Mouse (Mus musculus): ENCODE data around the gene Fermt3. TPM values are rescaled to one million over a fixed set of nuclear protein-coding genes. Genes with fewer than 3 reads are reported as not detected.

The Fermt3 gene
- polyA plus RNA-seq, 1 experiment from 2014 or later: 10.4 TPM

DNA sequence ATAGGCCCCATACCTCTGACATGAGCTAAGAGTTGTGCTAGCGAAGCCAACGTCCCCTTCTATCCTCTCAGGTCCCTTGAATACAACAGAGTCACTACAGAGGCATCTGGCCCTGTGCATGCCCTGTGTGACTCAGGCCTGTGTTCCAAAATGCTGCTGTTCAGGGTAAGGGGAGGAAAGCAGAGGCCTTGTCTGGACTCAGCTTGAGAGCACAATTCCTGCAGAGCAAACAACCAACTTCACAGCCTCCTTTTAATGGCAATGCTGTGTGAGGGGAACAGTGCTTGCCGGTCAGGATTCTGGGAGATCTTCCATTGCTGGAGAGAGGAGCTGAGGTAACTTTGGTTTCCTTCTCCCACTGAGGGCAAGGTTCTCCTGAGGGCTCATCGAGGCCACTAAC, 25.0 kb upstream of the Fermt3 start:
- DNase-seq (ENCODE audit: low spot score): no peak
- peaks cover 3% of the 10 kb centered on the region; the same call in 1 of the 2 replicates for H3K4me1 ChIP-seq (ENCODE audit: control insufficient read depth, insufficient read depth, low read length)
- H3K36me3 ChIP-seq (ENCODE audit: control insufficient read depth, insufficient read depth, low read length): no peaks in the 10 kb centered on the region
- no peak overlapping the region for H3K4me3 ChIP-seq (ENCODE audit: low read depth, low read length)
- no peaks in the 10 kb centered on the region for H3K27me3 ChIP-seq (replicated peaks; ENCODE audit: control insufficient read depth, insufficient read depth, low read length)
- 0 out of 2 replicates have a peak overlapping the region, but pooled peaks have one; percentile 31 for H3K9ac ChIP-seq (ENCODE audit: low read depth, low read length)
- WGBS: 53% methylated on average over 4 of the region's 4 CpGs
- no peak for ATAC-seq (ENCODE audit: low read depth)
- H3K9me3 ChIP-seq (ENCODE audit: control insufficient read depth, low read length): no peaks in the 10 kb centered on the region
- H3K27ac ChIP-seq (replicated peaks; ENCODE audit: low read depth, low read length): no peak overlapping the region; the same call in 1 of the 2 replicates
- no peak overlapping the region for H3K4me2 ChIP-seq (ENCODE audit: low read depth, low read length)

DNA sequence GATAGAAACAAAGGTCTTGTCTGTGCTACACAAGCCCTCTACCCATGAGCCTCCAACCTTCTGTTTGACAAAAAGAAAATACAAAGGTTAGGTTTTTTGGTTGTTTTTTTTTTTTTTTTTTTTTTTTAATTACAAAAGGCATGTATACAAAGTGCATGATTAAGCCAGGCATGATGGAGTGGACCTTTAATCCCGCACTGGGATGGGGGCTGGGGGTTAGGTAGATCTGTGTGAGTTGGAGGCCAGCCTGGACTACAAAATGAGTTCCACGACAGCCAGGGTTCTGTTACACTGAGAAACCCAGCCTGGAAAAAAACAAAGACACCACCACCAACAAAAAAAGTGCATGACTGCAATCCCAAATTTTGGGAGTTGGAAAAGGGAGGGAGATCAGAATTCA, 21.9 kb upstream of the Fermt3 start:
- Histone ChIP-seq H3K36me3 (ENCODE audit: control insufficient read depth, insufficient read depth, low read length) (no peaks in the 10 kb centered on the region), H3K27me3 (replicated peaks; ENCODE audit: control insufficient read depth, insufficient read depth, low read length) (no peaks in the 10 kb centered on the region), H3K9ac (ENCODE audit: low read depth, low read length) (no peak overlapping the region), H3K27ac (replicated peaks; ENCODE audit: low read depth, low read length) (peak overlapping the region; percentile 92; the same call in 1 of the 2 replicates), H3K4me3 (ENCODE audit: low read depth, low read length) (no peak overlapping the region), H3K4me2 (ENCODE audit: low read depth, low read length) (peak overlapping the region; percentile 91; the same call in 1 of the 2 replicates), H3K9me3 (ENCODE audit: control insufficient read depth, low read length) (no peaks in the 10 kb centered on the region), H3K4me1 (ENCODE audit: control insufficient read depth, insufficient read depth, low read length) (peaks cover 13% of the 10 kb centered on the region)
- WGBS: 83% methylated on average over 2 of the region's 2 CpGs
- no peak for DNase-seq (ENCODE audit: low spot score)
- no peak for ATAC-seq (ENCODE audit: low read depth)

DNA sequence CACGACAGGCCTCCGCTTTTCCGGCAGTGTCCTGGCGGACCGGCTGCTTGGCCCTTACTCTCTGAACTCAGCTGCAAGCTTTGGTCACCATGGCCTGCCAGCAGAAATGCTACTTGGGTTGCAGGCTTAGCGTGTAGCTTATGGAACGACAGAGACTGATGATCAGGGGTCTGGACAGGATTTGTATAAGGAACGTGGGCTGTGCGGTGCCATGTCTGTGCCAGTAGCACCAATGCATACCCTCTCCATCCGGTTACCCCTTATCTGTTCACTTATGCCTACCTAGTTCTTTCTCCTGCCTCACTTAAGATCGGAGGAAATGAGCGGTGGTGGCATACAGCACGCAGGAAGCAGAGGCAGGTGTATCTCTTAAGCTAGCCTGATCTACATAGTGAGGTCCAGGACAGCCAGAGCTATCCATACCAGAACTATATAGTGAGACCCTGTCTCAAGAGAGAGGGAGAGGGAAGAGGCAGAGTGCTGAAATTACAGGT, 21.4 kb upstream of the Fermt3 start:
- no peak for ATAC-seq (ENCODE audit: low read depth)
- H3K4me2 ChIP-seq (ENCODE audit: low read depth, low read length): peak overlapping the region; percentile 91
- WGBS: 27% methylated on average over 13 of the region's 13 CpGs

DNA sequence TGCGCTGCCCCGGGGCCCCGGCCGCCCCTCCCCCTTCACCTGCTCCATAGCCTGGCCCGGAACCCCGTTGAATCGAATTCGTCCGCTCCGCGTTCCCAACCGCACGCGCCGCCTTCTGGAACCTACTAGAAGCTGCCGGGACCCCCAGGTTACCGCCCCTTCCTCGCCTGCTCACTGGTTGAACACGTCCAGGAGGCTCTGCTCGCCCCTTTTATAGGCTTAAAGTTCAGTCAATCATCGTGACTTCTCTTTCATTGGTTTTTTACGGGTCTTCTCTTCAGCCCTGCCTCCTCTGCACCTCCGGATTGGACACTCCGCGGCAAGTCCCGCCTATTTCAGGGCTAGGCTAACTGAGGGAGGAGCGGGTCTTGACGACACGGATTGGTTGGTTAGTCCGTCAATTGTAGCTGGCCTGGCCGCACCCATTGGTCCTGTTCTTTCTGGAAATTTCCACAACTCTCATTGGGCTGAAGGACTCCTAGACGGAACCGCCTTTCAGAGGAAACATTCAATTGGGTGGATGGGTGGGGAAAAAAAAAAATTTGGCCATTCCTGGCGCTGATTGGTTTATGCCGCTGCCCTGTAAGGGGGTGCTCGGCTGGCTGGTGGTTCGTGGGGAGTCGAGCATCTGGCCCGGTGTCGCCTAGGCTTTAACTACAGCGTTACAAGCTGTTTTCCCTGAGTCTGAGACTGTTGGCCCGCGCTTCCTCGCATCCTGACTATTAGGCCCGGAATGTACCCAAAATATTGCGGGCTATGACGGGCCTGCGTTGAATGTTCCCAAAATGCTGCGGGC, 20.8 kb upstream of the Fermt3 start, which contains the start of gene Stip1:
Gene Stip1, minus strand, starts transcription at position 127 of the 796 bp plus-strand sequence.
- peak within 1 kb of the TSS; percentile 93 for H3K4me3 ChIP-seq (ENCODE audit: low read depth, low read length)
- H3K9me3 ChIP-seq (ENCODE audit: control insufficient read depth, low read length): no peaks in the 10 kb centered on the region
- H3K9ac ChIP-seq (ENCODE audit: low read depth, low read length): peak within 1 kb of the TSS; percentile 90
- H3K4me1 ChIP-seq (ENCODE audit: control insufficient read depth, insufficient read depth, low read length): peaks cover 13% of the 10 kb centered on the region
- H3K36me3 ChIP-seq (ENCODE audit: control insufficient read depth, insufficient read depth, low read length): peaks cover 9% of the 10 kb centered on the region
- H3K27me3 ChIP-seq (replicated peaks; ENCODE audit: control insufficient read depth, insufficient read depth, low read length): no peaks in the 10 kb centered on the region
- ATAC-seq (ENCODE audit: low read depth) (peak; percentile 99), DNase-seq (ENCODE audit: low spot score) (peak; percentile 100)
- peak within 1 kb of the TSS; percentile 91 for H3K4me2 ChIP-seq (ENCODE audit: low read depth, low read length)
- WGBS: under 1% methylated on average over 45 of the region's 49 CpGs
- peak within 1 kb of the TSS; percentile 92 for H3K27ac ChIP-seq (replicated peaks; ENCODE audit: low read depth, low read length)

More for the DNA sequence above, 21.4 kb upstream of the Fermt3 start:
- no peaks in the 10 kb centered on the region for H3K9me3 ChIP-seq (ENCODE audit: control insufficient read depth, low read length)
- H3K36me3 ChIP-seq (ENCODE audit: control insufficient read depth, insufficient read depth, low read length): peaks cover 3% of the 10 kb centered on the region; the same call in 1 of the 2 replicates
- H3K9ac ChIP-seq (ENCODE audit: low read depth, low read length): peak overlapping the region; percentile 77
- no peak for DNase-seq (ENCODE audit: low spot score)
- peaks cover 13% of the 10 kb centered on the region for H3K4me1 ChIP-seq (ENCODE audit: control insufficient read depth, insufficient read depth, low read length)
- peak overlapping the region; percentile 92 for H3K27ac ChIP-seq (replicated peaks; ENCODE audit: low read depth, low read length)
- no peaks in the 10 kb centered on the region for H3K27me3 ChIP-seq (replicated peaks; ENCODE audit: control insufficient read depth, insufficient read depth, low read length)
- H3K4me3 ChIP-seq (ENCODE audit: low read depth, low read length): peak overlapping the region; percentile 48

DNA sequence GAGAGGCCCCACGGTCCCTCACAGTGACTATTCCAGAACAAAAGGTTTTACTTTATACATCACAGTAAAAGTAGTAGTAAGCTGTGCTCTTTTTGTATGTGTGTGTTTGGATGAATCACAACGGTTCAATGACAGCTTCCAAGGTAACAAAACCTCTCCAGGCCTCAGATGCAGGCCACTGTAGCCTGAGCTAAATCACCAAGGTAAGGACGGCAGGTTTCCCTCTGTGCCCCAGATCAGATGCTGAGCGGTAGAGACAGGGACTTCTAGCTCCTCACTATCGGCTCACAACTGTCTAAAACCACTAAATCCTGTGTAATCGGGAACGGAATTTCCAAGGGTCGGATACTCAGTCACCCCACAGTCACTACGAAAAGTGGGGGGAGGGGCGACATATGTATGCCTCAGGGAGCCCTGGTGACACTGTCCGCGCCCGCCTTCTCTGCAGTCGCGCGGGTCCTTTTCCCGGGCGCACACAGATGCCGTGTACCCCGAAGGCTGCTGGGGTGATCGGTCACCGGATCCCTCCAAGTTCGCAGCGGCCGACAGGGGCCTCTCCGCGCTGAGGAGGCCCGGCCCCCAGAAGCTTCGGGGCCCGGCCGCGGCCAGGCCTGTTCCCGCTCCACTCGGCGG, 19.9 kb upstream of the Fermt3 start:
- H3K27me3 ChIP-seq (replicated peaks; ENCODE audit: control insufficient read depth, insufficient read depth, low read length): no peaks in the 10 kb centered on the region
- DNase-seq (ENCODE audit: low spot score) (peak; percentile 67), ATAC-seq (ENCODE audit: low read depth) (peak; percentile 5)
- no peaks in the 10 kb centered on the region for H3K9me3 ChIP-seq (ENCODE audit: control insufficient read depth, low read length)
- 3% methylated on average over 19 of the region's 35 CpGs for WGBS
- peaks cover 13% of the 10 kb centered on the region for H3K4me1 ChIP-seq (ENCODE audit: control insufficient read depth, insufficient read depth, low read length)
- peaks cover 18% of the 10 kb centered on the region for H3K36me3 ChIP-seq (ENCODE audit: control insufficient read depth, insufficient read depth, low read length)
- peak overlapping the region; percentile 85 for H3K4me2 ChIP-seq (ENCODE audit: low read depth, low read length)
- peak overlapping the region; percentile 85 for H3K27ac ChIP-seq (replicated peaks; ENCODE audit: low read depth, low read length)
- peak overlapping the region; percentile 90 for H3K9ac ChIP-seq (ENCODE audit: low read depth, low read length)
- peak overlapping the region; percentile 93 for H3K4me3 ChIP-seq (ENCODE audit: low read depth, low read length)

DNA sequence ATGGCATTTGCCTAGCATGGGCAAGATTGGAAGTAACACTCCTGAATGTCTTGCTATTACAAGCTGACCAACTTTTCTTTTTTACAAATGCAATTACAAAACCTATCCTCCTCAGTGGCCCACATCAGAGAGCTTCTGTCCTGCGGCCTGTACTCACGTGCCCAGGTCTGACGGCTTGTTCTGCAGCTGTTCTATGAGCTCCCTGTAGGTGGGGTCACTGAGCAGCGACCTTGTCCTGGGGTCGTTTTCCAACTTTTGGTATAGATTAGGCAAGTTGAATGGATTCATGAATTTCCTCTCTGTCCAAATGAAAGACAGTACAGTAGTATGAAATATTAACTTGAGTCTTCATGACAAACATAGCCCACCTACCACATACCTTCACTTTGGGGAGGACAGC, 14.7 kb upstream of the Fermt3 start:
- 94% methylated on average over 5 of the region's 5 CpGs for WGBS
- H3K36me3 ChIP-seq (ENCODE audit: control insufficient read depth, insufficient read depth, low read length): peaks cover 68% of the 10 kb centered on the region
- no peak overlapping the region for H3K4me2 ChIP-seq (ENCODE audit: low read depth, low read length)
- no peak overlapping the region for H3K27ac ChIP-seq (replicated peaks; ENCODE audit: low read depth, low read length)
- H3K9ac ChIP-seq (ENCODE audit: low read depth, low read length): no peak overlapping the region
- no peak overlapping the region for H3K4me3 ChIP-seq (ENCODE audit: low read depth, low read length)
- DNase-seq (ENCODE audit: low spot score): no peak
- no peaks in the 10 kb centered on the region for H3K9me3 ChIP-seq (ENCODE audit: control insufficient read depth, low read length)
- no peak for ATAC-seq (ENCODE audit: low read depth)
- H3K4me1 ChIP-seq (ENCODE audit: control insufficient read depth, insufficient read depth, low read length): peaks cover 9% of the 10 kb centered on the region
- no peaks in the 10 kb centered on the region for H3K27me3 ChIP-seq (replicated peaks; ENCODE audit: control insufficient read depth, insufficient read depth, low read length)

DNA sequence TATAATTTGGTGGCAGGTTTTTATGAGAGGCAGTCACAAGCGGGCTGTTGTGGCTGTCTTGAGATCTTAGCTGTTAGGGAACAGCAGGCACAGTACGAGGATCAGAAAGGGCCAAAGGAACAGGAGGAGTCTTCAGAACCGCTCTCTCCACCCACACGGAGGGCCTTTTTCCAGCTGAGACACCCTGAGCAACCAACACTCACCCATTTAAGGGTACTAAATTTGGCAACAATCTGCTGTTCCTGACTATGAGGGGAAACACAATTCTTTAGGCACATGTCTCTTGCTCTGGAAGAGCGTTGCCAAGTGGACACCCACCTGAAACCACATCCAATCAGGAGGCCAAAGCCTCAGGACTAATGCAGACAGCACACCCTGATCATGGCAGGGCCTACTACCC, 10.3 kb upstream of the Fermt3 start:
- Histone ChIP-seq H3K4me1 (ENCODE audit: control insufficient read depth, insufficient read depth, low read length) (no peaks in the 10 kb centered on the region), H3K9me3 (ENCODE audit: control insufficient read depth, low read length) (no peaks in the 10 kb centered on the region), H3K9ac (ENCODE audit: low read depth, low read length) (no peak overlapping the region), H3K27me3 (replicated peaks; ENCODE audit: control insufficient read depth, insufficient read depth, low read length) (no peaks in the 10 kb centered on the region), H3K27ac (replicated peaks; ENCODE audit: low read depth, low read length) (no peak overlapping the region), H3K36me3 (ENCODE audit: control insufficient read depth, insufficient read depth, low read length) (peaks cover 99% of the 10 kb centered on the region), H3K4me2 (ENCODE audit: low read depth, low read length) (no peak overlapping the region), H3K4me3 (ENCODE audit: low read depth, low read length) (no peak overlapping the region)
- ATAC-seq (ENCODE audit: low read depth) (no peak), DNase-seq (ENCODE audit: low spot score) (no peak)
- 95% methylated on average over 5 of the region's 5 CpGs for WGBS

DNA sequence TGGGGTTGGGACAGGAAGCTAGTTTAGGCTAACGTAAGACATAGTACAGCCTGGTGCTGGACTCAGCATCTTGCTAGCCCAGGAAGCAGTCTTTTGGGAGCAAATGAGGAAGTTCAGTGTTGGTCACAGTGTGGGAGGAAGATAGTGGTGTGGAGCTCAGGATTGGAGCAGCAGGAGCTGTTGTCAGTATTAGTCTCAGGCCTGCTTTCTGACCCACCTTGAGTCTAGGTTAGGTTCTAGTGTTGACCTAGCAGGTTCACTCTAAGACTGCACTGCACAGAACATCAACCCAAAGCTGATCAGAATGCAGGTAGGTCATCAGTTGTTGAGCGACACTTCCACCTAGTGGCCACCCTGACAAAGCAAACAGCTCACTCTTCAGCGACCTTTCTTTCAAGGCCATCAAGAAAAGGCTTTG, 964 bp upstream of the Fermt3 start:
- no peak overlapping the region for H3K9ac ChIP-seq (ENCODE audit: low read depth, low read length)
- DNase-seq (ENCODE audit: low spot score) (peak; percentile 61), ATAC-seq (ENCODE audit: low read depth) (peak; percentile 73)
- H3K9me3 ChIP-seq (ENCODE audit: control insufficient read depth, low read length): no peaks in the 10 kb centered on the region
- peaks cover 62% of the 10 kb centered on the region for H3K36me3 ChIP-seq (ENCODE audit: control insufficient read depth, insufficient read depth, low read length)
- no peaks in the 10 kb centered on the region for H3K4me1 ChIP-seq (ENCODE audit: control insufficient read depth, insufficient read depth, low read length)
- no peak overlapping the region for H3K4me2 ChIP-seq (ENCODE audit: low read depth, low read length)
- no peak overlapping the region for H3K27ac ChIP-seq (replicated peaks; ENCODE audit: low read depth, low read length)
- H3K4me3 ChIP-seq (ENCODE audit: low read depth, low read length): no peak overlapping the region
- H3K27me3 ChIP-seq (replicated peaks; ENCODE audit: control insufficient read depth, insufficient read depth, low read length): no peaks in the 10 kb centered on the region
- 44% methylated on average over 3 of the region's 3 CpGs for whole genome bisulfite sequencing
